Mouse (Mus musculus) megakaryocyte, embryonic 14.5 days (primary cell): Measurements from ENCODE around the gene E2f2.

Experiments
- FLI1 ChIP-seq: IDR thresholded peaks from 2 replicates; pipeline ENCODE4 v1.6.1; 2012; ENCODE audit warnings: low read length, inconsistent platforms, mixed read lengths
- GATA1 ChIP-seq: IDR thresholded peaks from 3 replicates; pipeline ENCODE4 v1.6.1; 2012; ENCODE audit warnings: mixed read lengths, low read length, inconsistent platforms, borderline replicate concordance

DNA sequence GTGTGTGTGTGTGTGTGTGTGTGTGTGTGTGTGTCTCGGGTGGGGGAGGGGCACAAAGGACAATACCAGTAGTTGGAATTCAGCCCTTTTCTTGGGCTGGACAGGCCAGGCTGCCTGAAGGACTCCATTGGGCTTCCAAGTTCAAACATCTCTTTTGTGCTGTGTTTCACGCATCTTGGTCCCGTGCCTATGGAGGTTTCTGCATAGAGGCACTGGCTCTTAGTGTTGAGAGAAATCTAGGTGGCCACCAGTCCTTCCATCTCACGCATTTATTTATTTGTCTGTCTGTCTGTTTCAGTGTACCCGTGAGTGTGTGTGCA is 52.0 kb downstream of the E2f2 start:
- TF ChIP-seq GATA1 (no peak), FLI1 (no peak)
